Mouse (Mus musculus) heart, embryonic 11.5 days (tissue): ENCODE data around the gene Papss2. TPM values are rescaled to one million over a fixed set of nuclear protein-coding genes. Genes with fewer than 3 reads are reported as not detected.
"Not testable (repeated sequence)": the region's sequence is repeated elsewhere in the genome, so short reads cannot be mapped to it uniquely, and the experiment has no call there.

ENCODE experiments used
- ATAC-seq: fragments of 200-750 bp; cut with Nextera tagmentation; replicated peaks from 2 replicates; pipeline ENCODE4 v1.8.0; 2017; ENCODE audit warnings: moderate library complexity; ENCODE audit not compliant: insufficient number of reproducible peaks, low FRiP score, low TSS enrichment
- H3K27ac ChIP-seq: fragments of 300-500 bp; sonication (generic); 2 replicates; pipeline ENCODE4 v1.5.1; 2014; ENCODE audit warnings: mild to moderate bottlenecking, low read depth, low read length
- H3K27me3 ChIP-seq: fragments of 300-500 bp; sonication (generic); 2 replicates; pipeline ENCODE4 v1.6.1; 2014; ENCODE audit warnings: mild to moderate bottlenecking, low read length, mixed read lengths; ENCODE audit not compliant: control insufficient read depth, insufficient read depth
- H3K36me3 ChIP-seq: fragments of 300-500 bp; sonication (generic); 2 replicates; pipeline ENCODE4 v1.6.1; 2014; ENCODE audit warnings: mild to moderate bottlenecking, low read length, moderate library complexity, mixed read lengths; ENCODE audit not compliant: control insufficient read depth, insufficient read depth
- H3K4me1 ChIP-seq: fragments of 300-500 bp; sonication (generic); 2 replicates; pipeline ENCODE4 v1.6.1; 2014; ENCODE audit warnings: low read length; ENCODE audit not compliant: control insufficient read depth, insufficient read depth
- H3K4me2 ChIP-seq: fragments of 300-500 bp; sonication (generic); 2 replicates; pipeline ENCODE4 v1.6.1; 2014; ENCODE audit warnings: mild to moderate bottlenecking, moderate library complexity
- H3K4me3 ChIP-seq: fragments of 300-500 bp; sonication (generic); 2 replicates; pipeline ENCODE4 v1.5.1; 2014; ENCODE audit warnings: low read depth, low read length
- H3K9ac ChIP-seq: fragments of 300-500 bp; sonication (generic); 2 replicates; pipeline ENCODE4 v1.6.1; 2014; ENCODE audit warnings: mild to moderate bottlenecking, low read depth, low read length, moderate library complexity
- H3K9me3 ChIP-seq: fragments of 300-500 bp; sonication (generic); replicated peaks from 2 replicates; pipeline ENCODE4 v1.6.1; 2016; ENCODE audit warnings: low read length; ENCODE audit not compliant: control insufficient read depth
- WGBS: fragments of 180-500 bp; shearing (Covaris S2); extraction: QIAGEN DNeasy Blood & Tissue Kit; methylation state at CpG from one replicate; pipeline ENCODE4 v1.1.7; 2014; ENCODE audit not compliant: insufficient replicate concordance; 5-methylcytosine and 5-hydroxymethylcytosine counted together
- polyA plus RNA-seq: library from polyadenylated mRNA; unstranded; fragments of >200 nt; fragmentation: Nextera tagmentation; extraction: Ambion mirVana; gene quantifications from 2 replicates; pipeline ENCODE4 v1.2.1, GENCODE M21; 2014

Gene Papss2
- polyA plus RNA-seq, 1 experiment from 2014 or later = 28.1 TPM

- Histone ChIP-seq H3K4me3 (no peak overlapping the region), H3K4me1 (0 out of 2 replicates have a peak, but pooled peaks cover 3% of the 10 kb centered on the region), H3K27ac (no peak overlapping the region), H3K27me3 (no peaks in the 10 kb centered on the region), H3K9me3 (no peaks in the 10 kb centered on the region), H3K4me2 (no peak overlapping the region), H3K36me3 (no peaks in the 10 kb centered on the region), H3K9ac (no peak overlapping the region)
- ATAC-seq = no peak
- 61% methylated on average over 7 of the region's 7 CpGs for WGBS
Observed at GRCm38 (mm10) chr19:32653630-32654362, 58.2 kb downstream of the Papss2 start.

DNA sequence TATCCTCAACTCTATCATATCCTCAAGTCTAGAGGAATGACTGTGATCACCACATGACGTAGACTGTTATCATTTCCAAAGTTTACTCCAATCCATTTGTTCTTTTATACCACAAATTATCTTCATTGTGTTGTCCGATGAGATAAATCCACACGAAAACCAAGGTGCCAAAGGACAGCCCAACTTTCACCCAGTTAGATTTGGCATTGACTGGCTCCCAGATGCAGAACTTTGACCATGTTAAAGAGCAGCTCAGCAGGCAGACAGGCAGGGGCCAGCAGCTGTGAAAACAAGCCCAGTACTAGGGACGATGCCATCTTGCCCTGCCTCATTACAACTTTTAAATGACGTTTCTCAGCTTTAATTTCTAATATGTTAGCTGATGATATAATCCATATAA is 63.8 kb downstream of the Papss2 start:
- no peaks in the 10 kb centered on the region for H3K27me3 ChIP-seq
- ATAC-seq = no peak
- H3K9me3 ChIP-seq = no peaks in the 10 kb centered on the region
- H3K9ac ChIP-seq = no peak overlapping the region
- WGBS = 66% methylated on average over 5 of the region's 5 CpGs
- no peak overlapping the region for H3K27ac ChIP-seq
- no peak overlapping the region for H3K4me3 ChIP-seq
- no peaks in the 10 kb centered on the region; the same call in 1 of the 2 replicates for H3K36me3 ChIP-seq
- H3K4me2 ChIP-seq = no peak overlapping the region
- no peaks in the 10 kb centered on the region for H3K4me1 ChIP-seq

GRCm38 (mm10) chr19:32662936-32663335 is 67.3 kb downstream of the Papss2 start:
- Histone ChIP-seq H3K4me1 (no peaks in the 10 kb centered on the region), H3K27ac (no peak overlapping the region), H3K4me3 (no peak overlapping the region), H3K27me3 (no peaks in the 10 kb centered on the region), H3K9ac (no peak overlapping the region), H3K9me3 (no peaks in the 10 kb centered on the region), H3K4me2 (no peak overlapping the region), H3K36me3 (no peaks in the 10 kb centered on the region; the same call in 1 of the 2 replicates)
- no peak for ATAC-seq
- WGBS = 81% methylated on average over 6 of the region's 6 CpGs

- Histone ChIP-seq H3K4me3 (no peak overlapping the region), H3K9ac (no peak overlapping the region), H3K27ac (no peak overlapping the region), H3K4me1 (no peaks in the 10 kb centered on the region), H3K9me3 (no peaks in the 10 kb centered on the region), H3K36me3 (no peaks in the 10 kb centered on the region; the same call in 1 of the 2 replicates), H3K27me3 (no peaks in the 10 kb centered on the region), H3K4me2 (no peak overlapping the region)
- ATAC-seq = no peak
- 66% methylated on average over 8 of the region's 8 CpGs for WGBS
Observed at GRCm38 (mm10) chr19:32665243-32665642, 69.7 kb downstream of the Papss2 start.

DNA sequence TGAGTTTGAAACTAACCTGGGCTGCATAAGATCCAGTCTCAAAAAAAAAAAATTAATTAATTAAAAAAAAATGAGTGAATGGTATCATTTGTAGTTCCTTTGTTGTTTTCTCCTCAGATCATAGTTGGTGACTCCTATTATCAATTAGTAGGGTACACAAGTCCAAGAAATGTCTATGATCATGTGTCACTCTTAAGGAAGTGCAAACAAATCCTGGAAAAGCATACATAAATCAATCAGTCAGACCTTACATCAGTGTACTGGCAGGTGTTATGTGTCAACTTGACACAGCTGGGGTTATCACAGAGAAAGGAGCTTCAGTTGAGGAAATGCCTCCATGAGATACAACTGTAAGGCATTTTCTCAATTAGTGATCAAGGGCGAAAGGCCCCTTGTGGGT is 72.2 kb downstream of the Papss2 start:
- not testable (repeated sequence) for H3K36me3 ChIP-seq, H3K4me1 ChIP-seq, H3K27me3 ChIP-seq, H3K9ac ChIP-seq, ATAC-seq, H3K27ac ChIP-seq, H3K4me2 ChIP-seq, H3K9me3 ChIP-seq, H3K4me3 ChIP-seq
- 73% methylated on average over 1 of the region's 1 CpGs for WGBS

DNA sequence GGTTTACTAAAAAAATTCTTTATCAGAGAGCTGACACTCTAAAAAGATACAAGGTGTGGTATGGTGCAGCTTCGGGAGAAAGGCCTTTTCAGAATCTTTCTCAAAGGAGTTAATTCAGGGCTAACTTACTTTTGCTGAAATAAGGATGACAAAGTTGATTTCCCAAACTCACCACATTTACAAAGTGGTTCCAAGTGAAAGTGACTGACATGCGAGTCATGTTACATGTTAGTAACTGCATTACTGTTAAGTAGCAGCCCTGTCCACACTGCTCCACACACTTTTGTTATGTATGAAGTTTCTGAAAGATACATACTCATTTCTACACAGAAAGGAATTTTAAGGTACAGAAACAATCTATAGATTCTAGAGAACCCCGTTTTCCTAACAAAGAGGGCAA is 80.2 kb downstream of the Papss2 start:
- Histone ChIP-seq H3K4me2 (no peak overlapping the region), H3K9ac (no peak overlapping the region), H3K9me3 (no peaks in the 10 kb centered on the region), H3K4me1 (no peaks in the 10 kb centered on the region), H3K4me3 (no peak overlapping the region), H3K27me3 (no peaks in the 10 kb centered on the region), H3K36me3 (peaks cover 16% of the 10 kb centered on the region; the same call in 1 of the 2 replicates), H3K27ac (no peak overlapping the region)
- no peak for ATAC-seq
- WGBS = 89% methylated on average over 3 of the region's 3 CpGs

DNA sequence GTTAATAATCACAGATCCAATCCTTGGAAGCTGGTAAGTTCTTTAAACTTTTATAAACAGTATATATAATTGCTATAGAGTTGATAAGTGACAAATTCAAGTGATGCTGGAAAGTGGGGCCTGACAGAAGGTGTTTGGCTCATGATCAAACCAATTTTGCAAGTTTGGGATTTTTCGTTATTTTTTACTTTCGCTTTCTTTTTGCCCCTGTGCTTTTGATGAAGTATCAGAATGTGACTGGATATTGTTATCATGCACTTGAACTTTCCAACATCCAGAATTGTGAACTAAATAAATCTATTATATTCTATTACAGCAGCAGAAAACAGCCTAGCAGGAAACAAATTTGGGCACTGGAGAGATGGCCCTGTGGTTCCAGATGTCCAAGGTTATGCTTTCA is 85.3 kb downstream of the Papss2 start:
- peaks cover 10% of the 10 kb centered on the region; the same call in 1 of the 2 replicates for H3K36me3 ChIP-seq

GRCm38 (mm10) chr19:32683081-32683480 is 87.5 kb downstream of the Papss2 start:
- WGBS = 90% methylated on average over 5 of the region's 5 CpGs
- H3K4me1 ChIP-seq = no peaks in the 10 kb centered on the region
- no peak for ATAC-seq
- peaks cover 8% of the 10 kb centered on the region; the same call in 1 of the 2 replicates for H3K36me3 ChIP-seq
- no peak overlapping the region for H3K4me3 ChIP-seq
- no peak overlapping the region for H3K4me2 ChIP-seq
- no peaks in the 10 kb centered on the region for H3K27me3 ChIP-seq
- no peak overlapping the region for H3K27ac ChIP-seq
- no peak overlapping the region for H3K9ac ChIP-seq
- no peaks in the 10 kb centered on the region for H3K9me3 ChIP-seq

More for the DNA sequence above, 85.3 kb downstream of the Papss2 start:
- H3K27me3 ChIP-seq = no peaks in the 10 kb centered on the region
- no peak overlapping the region for H3K4me3 ChIP-seq
- ATAC-seq = no peak
- H3K27ac ChIP-seq = no peak overlapping the region
- 94% methylated on average over 2 of the region's 2 CpGs for WGBS
- no peak overlapping the region for H3K9ac ChIP-seq
- H3K9me3 ChIP-seq = no peaks in the 10 kb centered on the region
- H3K4me2 ChIP-seq = no peak overlapping the region
- no peaks in the 10 kb centered on the region for H3K4me1 ChIP-seq

DNA sequence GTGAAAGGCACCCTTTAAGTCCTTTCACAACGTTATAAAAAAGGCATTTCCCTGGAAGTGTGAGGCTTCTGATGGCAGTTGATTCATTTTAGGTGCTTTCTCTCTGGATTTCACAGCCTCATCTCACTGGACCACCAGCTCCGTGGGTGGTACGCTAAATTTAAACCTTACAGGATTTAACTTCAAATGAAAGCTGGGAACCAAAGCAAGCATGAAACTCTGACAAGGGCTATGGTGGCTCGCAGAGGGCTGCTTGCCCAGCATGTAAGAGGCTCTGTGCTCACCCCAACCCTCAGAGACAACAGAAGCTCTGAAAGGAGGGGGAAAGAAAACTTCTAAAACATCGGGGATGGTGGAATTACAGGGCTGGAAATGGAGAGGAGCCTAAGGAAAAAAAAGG is 92.1 kb downstream of the Papss2 start:
- Histone ChIP-seq H3K4me2 (no peak overlapping the region), H3K36me3 (peaks cover 5% of the 10 kb centered on the region; the same call in 1 of the 2 replicates), H3K4me3 (no peak overlapping the region), H3K9ac (no peak overlapping the region), H3K4me1 (no peaks in the 10 kb centered on the region), H3K9me3 (no peaks in the 10 kb centered on the region), H3K27me3 (no peaks in the 10 kb centered on the region), H3K27ac (no peak overlapping the region)
- no peak for ATAC-seq
- 82% methylated on average over 5 of the region's 5 CpGs for whole genome bisulfite sequencing
